Mouse (Mus musculus) 3134 (cell line): ENCODE results near the gene Tas2r134.

ENCODE experiments used
- DNase-seq: peaks from one replicate; pipeline ENCODE4 v3.0.0-alpha.2; 2011; ENCODE audit warnings: low spot score; ENCODE audit not compliant: insufficient read length; ENCODE audit errors: extremely low read depth

Tas2r134 gene

DNA sequence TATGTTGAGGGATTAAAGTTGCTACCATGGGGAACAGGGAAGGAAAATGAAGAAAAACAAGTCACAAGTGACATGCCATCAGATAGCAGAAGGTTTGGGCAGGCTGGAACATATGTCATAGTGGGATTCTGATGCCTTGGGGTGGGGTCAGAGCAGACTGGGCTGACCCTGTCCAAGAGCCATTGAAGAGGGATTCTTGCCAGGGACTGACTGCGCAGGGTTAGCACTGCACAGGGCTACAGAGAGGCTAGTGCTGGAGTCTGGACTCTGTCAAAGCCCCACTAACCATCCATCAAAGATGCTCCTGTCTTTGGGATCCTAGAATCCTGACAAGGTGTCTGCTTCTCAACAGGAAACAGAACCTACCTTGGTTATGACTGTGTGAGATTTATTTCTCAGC lies 22.6 kb downstream of the Tas2r134 start:
- no peak for DNase-seq

DNA sequence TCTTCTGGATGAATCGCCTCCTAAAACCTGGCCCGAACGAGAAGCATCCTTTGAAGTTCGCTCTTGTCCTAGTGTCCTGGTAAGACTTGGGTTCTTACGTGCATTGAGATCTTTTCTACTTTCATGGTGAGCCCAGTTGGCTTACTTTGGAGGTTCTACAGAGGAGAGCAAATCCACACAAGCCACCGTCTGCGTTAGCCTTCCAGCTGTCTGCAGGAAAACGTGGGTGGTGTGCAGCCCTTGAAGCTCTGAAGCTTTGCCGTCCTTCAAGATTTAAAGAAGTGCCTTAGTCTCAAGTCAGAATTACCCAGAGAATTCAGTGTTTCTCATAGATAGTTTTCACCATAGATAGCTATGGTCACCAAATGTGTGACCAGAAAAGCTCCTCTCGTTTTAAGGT lies 24.8 kb downstream of the Tas2r134 start:
- DNase-seq = no peak

DNA sequence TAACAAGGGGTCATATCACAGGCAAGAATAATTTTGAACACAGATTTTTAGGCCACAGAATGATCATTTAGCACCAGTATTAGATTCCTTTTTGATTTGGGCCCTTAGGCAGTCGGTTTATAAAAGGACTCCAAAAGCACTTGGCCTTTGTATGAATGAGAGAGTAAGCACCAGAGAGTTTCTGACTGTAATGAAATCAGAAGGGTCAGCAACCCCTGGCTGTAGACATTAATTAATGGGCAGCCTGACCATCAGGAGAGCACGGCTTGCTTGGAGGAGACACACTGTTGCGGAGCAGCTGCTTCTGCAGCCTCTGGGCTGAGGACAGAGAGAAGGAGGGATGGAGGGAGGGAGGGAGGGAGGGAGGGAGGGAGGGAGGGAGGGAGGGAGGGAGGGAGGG lies 30.4 kb downstream of the Tas2r134 start:
- no peak for DNase-seq

DNA sequence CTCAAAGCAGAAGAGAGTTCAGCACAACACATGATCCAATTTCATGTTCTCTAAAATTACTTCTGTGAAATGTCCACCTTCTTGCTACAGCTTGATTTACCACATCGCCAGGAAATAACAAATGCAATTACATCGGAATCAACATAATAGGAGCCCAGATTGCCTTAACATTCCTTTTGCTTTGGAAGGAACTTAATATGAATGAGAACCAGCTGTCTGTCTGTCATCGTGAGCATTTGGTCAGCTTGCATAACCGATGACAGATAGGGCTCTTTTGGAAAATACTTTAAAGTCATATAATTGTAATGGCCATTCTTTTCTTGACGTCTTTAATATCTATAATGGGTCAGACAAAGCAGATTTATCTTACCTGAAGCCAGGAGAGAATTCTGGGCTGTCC lies 31.0 kb downstream of the Tas2r134 start:
- DNase-seq = no peak

DNA sequence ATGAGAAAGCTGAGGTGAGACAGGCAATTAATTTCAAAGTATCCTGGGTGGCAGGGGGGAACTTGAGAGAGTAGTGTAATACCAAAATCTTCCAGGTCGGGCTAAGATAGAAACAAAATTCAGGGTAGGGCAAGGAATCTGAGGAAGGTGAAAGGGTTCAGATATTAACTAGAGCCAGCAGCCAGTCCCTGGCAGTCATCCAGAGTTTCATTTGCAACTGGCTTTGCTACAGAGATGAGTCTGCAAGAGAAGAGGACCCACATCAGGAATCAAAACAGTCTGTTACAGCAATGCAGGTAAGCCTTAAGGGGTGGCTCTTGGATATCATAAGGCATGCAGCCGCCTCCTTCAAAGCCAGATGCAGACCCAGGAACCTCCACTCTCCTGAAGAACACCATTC lies 47.0 kb downstream of the Tas2r134 start:
- DNase-seq = no peak
